Mouse (Mus musculus): Measurements from ENCODE around the gene Zdhhc13.

Gene Zdhhc13

DNA sequence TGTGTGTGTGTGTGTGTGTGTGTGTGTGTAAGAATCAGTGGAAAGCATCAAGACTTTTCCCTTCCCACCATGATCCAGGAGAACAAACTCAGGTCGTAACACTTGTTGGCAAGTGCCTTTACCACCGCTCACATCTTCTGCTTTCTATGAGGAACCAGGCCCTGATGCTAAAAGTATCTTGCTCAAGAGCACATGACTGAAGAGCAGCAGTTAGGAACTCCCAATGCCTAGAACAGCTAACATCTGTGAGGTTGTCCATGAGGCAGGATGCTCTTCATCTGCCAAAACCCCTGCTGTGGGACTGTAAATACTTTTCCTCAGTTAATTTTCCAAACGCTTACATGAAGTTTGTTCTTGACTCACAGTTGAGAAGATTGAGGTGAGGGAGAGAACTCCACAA lies 455 bp upstream of the Zdhhc13 start:
- DNase-seq, result no peak

GRCm38 (mm10) chr7:48790117-48790516 lies 1.3 kb downstream of the Zdhhc13 start:
- no peak for DNase-seq

DNA sequence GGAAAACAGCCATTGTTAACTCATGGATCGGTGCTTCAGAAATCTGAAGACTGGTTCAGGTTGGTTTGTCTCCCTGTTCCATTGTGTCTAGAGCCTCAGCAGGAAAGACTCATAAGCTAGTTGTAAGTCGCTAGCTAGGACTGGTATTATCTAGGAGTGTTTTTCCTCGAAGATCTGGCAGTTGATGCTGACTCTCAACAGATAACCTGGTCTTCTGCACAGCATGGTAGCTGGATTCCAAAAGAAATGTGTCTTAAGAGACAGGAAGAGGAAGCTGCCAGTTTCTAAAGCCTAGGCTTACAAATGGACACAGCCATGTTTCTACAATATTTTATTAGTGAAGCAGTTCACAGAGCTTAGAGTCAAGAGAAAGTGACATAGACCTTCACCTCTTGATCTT lies 2.6 kb downstream of the Zdhhc13 start:
- DNase-seq, result no peak

GRCm38 (mm10) chr7:48795130-48795529 lies 6.3 kb downstream of the Zdhhc13 start:
- no peak for DNase-seq

- no peak for DNase-seq
Observed at GRCm38 (mm10) chr7:48803381-48803780, 14.6 kb downstream of the Zdhhc13 start.

DNA sequence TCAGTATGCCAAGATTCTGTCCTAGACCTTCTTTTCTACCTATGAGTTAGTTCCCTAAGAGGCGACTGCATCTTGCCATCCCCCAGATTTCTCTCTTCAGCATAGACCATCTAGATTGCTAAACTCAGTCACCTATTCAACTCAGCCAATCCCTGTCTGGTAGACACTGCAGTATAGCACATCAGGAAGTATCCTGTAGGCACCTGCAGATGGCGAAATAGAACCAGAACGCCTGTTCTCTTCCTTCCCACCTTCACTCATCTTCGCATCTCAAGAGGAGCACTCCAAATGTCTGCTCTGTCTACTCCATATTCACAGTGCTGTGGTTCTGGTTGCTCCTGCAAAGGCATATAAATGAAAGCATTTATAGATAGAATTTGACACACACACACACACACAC lies 17.8 kb downstream of the Zdhhc13 start:
- no peak for DNase-seq

DNA sequence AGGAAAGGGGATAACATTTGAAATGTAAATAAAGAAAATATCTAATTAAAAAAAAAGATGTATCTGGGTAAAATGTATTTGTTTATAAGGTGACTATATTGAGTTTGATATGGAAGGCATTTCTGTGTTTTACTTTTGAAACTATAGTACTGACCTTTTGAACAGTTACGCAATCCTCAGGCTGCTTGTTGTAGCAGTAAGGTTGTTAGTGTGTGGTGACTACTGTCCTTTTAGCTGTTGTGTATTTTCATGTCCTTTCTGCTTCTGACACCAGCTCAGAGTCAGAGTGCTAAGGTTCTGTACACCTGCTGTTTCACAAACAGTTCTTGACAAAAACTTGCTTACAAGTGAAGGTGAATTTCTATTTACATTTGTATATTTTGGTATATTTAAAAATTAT lies 21.8 kb downstream of the Zdhhc13 start:
- no peak for DNase-seq

- no peak for DNase-seq
Observed at GRCm38 (mm10) chr7:48812358-48812757, 23.6 kb downstream of the Zdhhc13 start.

DNA sequence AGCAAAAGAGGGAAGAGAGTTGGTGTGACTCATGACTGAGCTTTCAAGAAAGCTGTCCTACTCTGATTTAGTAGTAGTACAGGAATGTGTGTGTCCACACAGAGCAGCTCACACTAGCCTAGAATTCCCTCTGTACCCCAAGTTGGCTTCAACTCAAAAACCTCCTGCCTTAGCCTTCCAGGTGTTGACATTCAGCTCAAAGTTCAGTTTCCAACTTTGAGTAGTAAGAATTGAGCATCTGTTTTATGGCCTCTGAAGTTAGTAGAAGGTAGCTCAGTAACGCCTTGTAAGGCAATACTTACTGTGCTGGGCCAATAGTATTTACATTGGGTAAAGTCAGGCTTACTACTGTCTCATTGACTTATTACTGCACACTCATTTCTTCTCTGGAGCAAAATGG lies 24.8 kb downstream of the Zdhhc13 start:
- no peak for DNase-seq

- no peak for DNase-seq
Observed at GRCm38 (mm10) chr7:48821654-48822053, 32.9 kb downstream of the Zdhhc13 start.

DNA sequence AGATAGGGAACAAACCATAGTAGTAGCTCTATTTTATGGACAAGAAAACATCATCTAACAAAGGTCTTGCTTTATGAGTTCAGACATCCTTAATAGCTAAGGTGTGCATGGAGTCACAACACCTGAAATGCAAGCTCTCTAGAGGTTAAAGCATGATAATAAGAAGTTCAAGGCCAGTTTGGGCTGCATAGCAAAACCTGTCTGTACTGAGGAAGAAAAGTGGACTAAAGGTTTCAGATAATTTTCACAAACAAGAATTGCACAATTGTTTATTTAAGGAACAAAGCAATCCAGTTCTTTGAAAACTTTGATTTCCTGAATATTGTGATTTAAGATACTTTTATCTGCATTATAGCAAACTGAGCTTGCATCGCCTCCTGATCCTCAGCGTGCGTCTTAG lies 34.8 kb downstream of the Zdhhc13 start:
- DNase-seq, result no peak

- DNase-seq, result no peak
Observed at GRCm38 (mm10) chr7:48824671-48825070, 35.9 kb downstream of the Zdhhc13 start.

DNA sequence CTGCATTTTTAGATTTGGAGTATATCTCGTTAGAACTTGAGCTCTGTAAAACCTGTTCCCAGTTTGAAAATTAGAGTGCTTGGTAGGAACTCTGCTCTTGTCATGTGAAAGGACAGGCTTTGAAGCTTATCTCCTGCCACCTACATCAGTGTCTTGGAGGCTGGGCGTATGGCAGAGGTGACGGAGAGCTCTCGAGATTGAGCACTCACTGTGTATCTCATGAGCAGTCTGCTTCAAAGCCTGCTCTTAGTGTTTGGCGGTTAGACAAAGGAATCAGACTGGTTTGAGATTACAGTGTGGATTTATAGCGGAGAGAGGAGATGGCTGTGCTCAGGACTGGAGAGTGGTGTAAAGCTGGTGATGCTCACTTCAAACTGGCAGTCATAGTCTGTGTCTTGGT lies 36.4 kb downstream of the Zdhhc13 start:
- DNase-seq, result no peak

- no peak for DNase-seq
Observed at GRCm38 (mm10) chr7:48829177-48829910, 40.5 kb downstream of the Zdhhc13 start.

DNA sequence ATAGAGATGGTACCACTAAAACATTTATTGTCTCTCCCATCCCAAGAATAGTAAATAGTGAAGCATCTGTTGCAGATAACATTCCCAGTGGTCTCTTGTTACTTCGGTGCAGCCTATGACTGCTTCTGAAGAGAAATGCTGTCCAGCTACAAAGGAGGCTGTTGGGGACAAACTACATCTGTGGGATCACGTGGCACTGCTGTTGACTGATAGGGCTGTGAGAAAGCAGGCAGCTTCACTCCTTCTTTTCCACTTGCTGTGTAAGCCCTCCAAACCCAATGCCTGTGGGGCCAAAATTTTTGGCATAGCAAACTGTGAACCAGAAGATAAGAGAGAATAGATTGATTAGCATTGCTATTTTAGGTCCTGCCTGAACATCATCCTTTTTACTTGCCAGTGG lies 41.6 kb downstream of the Zdhhc13 start:
- no peak for DNase-seq

DNA sequence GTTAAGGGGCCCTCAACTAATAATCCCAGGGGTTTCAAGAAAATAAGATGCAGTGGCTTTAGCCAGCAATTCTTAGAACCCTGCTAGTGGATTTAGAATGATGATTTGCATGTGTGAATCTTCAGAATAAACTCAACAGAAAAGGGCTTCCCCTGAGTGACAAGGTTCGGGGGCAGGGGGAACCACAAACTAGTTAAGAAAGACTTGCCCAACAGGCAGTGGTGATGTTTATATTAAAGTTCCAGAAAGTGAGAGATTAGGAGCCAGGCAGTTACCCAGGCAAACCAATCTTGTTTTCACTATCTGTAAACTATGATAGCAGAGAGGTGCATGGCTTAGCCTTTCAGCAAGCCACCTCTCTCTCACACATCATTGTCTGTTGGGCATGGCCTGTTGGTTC lies 43.9 kb downstream of the Zdhhc13 start:
- DNase-seq, result no peak

- DNase-seq, result no peak
Observed at GRCm38 (mm10) chr7:48834371-48834970, 45.7 kb downstream of the Zdhhc13 start.

DNA sequence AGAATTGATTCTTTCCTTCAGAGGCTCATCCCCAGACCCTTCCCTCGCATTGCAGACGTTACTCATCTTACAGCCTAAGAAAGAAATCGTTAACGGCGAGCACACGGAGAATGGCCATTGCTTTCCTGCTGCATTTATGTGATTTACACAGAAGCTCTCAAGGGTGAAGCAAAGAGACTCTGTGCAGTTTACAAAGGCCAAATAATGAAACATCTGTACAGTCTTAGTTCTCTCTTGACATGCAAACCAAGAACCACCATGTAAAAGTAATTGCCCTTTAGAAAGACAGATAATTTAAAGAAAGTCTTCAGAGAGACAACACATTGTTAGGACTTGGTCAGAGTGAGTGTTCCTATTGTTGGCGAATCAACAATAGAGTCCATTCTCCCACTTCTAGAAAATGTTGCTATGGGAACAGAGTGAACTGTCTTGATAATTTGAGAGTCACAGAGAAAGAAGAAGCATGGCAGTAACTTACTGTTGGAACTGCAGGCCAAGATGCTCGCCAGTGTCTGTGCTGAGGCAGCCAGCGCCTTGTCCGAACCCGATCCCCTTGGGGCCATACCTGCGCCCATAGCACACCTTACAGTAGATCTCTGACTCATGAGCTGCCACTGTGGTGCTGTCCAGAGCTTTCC lies 46.3 kb downstream of the Zdhhc13 start:
- DNase-seq, result no peak

- no peak for DNase-seq
Observed at GRCm38 (mm10) chr7:48836949-48837348, 48.1 kb downstream of the Zdhhc13 start.

- no peak for DNase-seq
Observed at GRCm38 (mm10) chr7:48838434-48838833, 49.6 kb downstream of the Zdhhc13 start.

DNA sequence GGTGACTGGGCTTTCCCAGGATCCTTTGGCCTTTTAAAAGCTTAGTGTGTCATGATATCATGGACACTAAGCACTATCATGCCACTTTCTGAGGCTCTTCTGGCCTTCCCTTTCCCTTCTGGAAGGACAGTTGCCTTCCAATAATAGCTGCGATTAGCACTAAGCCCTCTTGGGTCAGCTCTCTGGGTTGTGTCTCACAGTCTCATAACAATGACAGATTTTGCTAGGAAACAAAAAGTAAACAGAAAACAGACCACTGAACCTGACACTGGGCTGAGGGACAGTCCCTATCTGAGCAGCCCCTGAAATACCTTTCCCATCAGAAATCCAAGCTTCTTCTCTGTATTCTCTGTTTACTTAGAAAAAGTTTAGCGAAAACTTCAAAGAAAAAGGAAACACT lies 51.7 kb downstream of the Zdhhc13 start:
- DNase-seq, result no peak

- DNase-seq, result no peak
Observed at GRCm38 (mm10) chr7:48841538-48841937, 52.7 kb downstream of the Zdhhc13 start.

- DNase-seq, result no peak
Observed at GRCm38 (mm10) chr7:48842353-48842752, 53.5 kb downstream of the Zdhhc13 start.

DNA sequence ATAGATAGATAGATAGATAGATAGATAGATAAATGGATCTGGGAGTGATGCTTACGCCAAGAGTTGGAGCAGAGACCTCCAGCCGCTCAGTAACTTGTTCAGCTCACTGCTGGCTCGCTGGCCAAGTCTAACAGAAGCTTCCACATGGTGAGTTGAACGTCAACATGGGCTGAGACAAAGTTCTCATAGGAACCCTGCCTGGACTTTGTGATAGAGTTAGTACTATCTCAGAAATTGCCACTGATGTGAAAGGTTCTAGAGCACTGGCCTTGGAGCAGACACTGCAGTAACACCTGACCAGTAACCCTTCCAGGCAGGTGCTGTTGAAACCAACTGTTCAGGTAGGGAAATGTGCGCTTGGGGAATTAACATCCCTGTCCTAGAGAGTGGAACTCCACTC lies 54.7 kb downstream of the Zdhhc13 start:
- DNase-seq, result no peak

Data from cerebellum, adult 9-10 months (tissue).